Mouse (Mus musculus): ENCODE measurements at regions not wholly inside any gene's neighbourhood (a gene's known extent, or its start where the extent isn't known, plus 50 kb on each side); places are given as distances from the start of the nearest gene placed in this dataset.

GRCm38 (mm10) chr19:54557984-54558383 is 514.0 kb downstream of the Adra2a start:
- no peak overlapping the region for H3K27ac ChIP-seq (ENCODE audit: control insufficient read depth, low read depth, low read length)
- no peak for TF ChIP-seq MAFK (IDR thresholded peaks at IDR 0.05; ENCODE audit: borderline replicate concordance, low read depth, low read length)
- H3K4me3 ChIP-seq (ENCODE audit: control insufficient read depth in 1 of 2, insufficient read depth in 1 of 2, low read depth in 2 of 2, low read length in 2 of 2): no peak overlapping the region

GRCm38 (mm10) chr19:54583574-54583973 is 539.6 kb downstream of the Adra2a start:
- H3K27ac ChIP-seq (ENCODE audit: control insufficient read depth, low read depth, low read length): no peak overlapping the region
- H3K4me1 ChIP-seq (ENCODE audit: control insufficient read depth in 1 of 2, insufficient read depth in 2 of 2, low read length in 2 of 2): no peaks in the 10 kb centered on the region
- H3K36me3 ChIP-seq (ENCODE audit: control insufficient read depth in 1 of 2, insufficient read depth in 2 of 2, low read length in 2 of 2): no peaks in the 10 kb centered on the region
- no peak overlapping the region for H3K9ac ChIP-seq (ENCODE audit: control insufficient read depth, low read depth, low read length, poor library complexity, severe bottlenecking)
- no peaks in the 10 kb centered on the region for H3K9me3 ChIP-seq (replicated peaks; ENCODE audit: insufficient read depth, low read length)
- H3K27me3 ChIP-seq (ENCODE audit: control insufficient read depth in 1 of 2, insufficient read depth in 2 of 2, low read length in 2 of 2): no peaks in the 10 kb centered on the region
- no peak overlapping the region for H3K4me3 ChIP-seq (ENCODE audit: control insufficient read depth in 1 of 2, insufficient read depth in 1 of 2, low read depth in 2 of 2, low read length in 2 of 2)
- TF ChIP-seq RAD21 (IDR thresholded peaks at IDR 0.05; ENCODE audit: low read depth, low read length) (no peak), ETS1 (IDR thresholded peaks at IDR 0.05; ENCODE audit: low read depth, low read length) (no peak), ELF1 (IDR thresholded peaks at IDR 0.05; ENCODE audit: low read depth, low read length) (no peak), BHLHE40 (IDR thresholded peaks at IDR 0.05; ENCODE audit: borderline replicate concordance, low read depth, low read length) (no peak), MXI1 (IDR thresholded peaks at IDR 0.05; ENCODE audit: low read depth, low read length) (no peak)
- no peak for DNase-seq (ENCODE audit: low read depth, low spot score)
- H3K79me2 ChIP-seq (ENCODE audit: control insufficient read depth, insufficient read depth, low read length, poor library complexity): no peaks in the 10 kb centered on the region

More at GRCm38 (mm10) chr19:54557984-54558383, 514.0 kb downstream of the Adra2a start:
- no peaks in the 10 kb centered on the region for H3K27me3 ChIP-seq (ENCODE audit: control insufficient read depth in 1 of 2, insufficient read depth in 2 of 2, low read length in 2 of 2)
- H3K79me2 ChIP-seq (ENCODE audit: control insufficient read depth, insufficient read depth, low read length, poor library complexity): no peaks in the 10 kb centered on the region
- no peak for DNase-seq (ENCODE audit: low read depth, low spot score)
- no peaks in the 10 kb centered on the region for H3K9me3 ChIP-seq (replicated peaks; ENCODE audit: insufficient read depth, low read length)
- no peaks in the 10 kb centered on the region for H3K4me1 ChIP-seq (ENCODE audit: control insufficient read depth in 1 of 2, insufficient read depth in 2 of 2, low read length in 2 of 2)
- H3K9ac ChIP-seq (ENCODE audit: control insufficient read depth, low read depth, low read length, poor library complexity, severe bottlenecking): no peak overlapping the region
- H3K36me3 ChIP-seq (ENCODE audit: control insufficient read depth in 1 of 2, insufficient read depth in 2 of 2, low read length in 2 of 2): no peaks in the 10 kb centered on the region

GRCm38 (mm10) chr19:54584687-54585237 is 540.8 kb downstream of the Adra2a start:
- Histone ChIP-seq H3K4me3 (ENCODE audit: control insufficient read depth in 1 of 2, insufficient read depth in 1 of 2, low read depth in 2 of 2, low read length in 2 of 2) (no peak overlapping the region), H3K36me3 (ENCODE audit: control insufficient read depth in 1 of 2, insufficient read depth in 2 of 2, low read length in 2 of 2) (no peaks in the 10 kb centered on the region), H3K4me1 (ENCODE audit: control insufficient read depth in 1 of 2, insufficient read depth in 2 of 2, low read length in 2 of 2) (no peaks in the 10 kb centered on the region), H3K9me3 (replicated peaks; ENCODE audit: insufficient read depth, low read length) (no peaks in the 10 kb centered on the region), H3K27me3 (ENCODE audit: control insufficient read depth in 1 of 2, insufficient read depth in 2 of 2, low read length in 2 of 2) (no peaks in the 10 kb centered on the region; a peak in 1 of 4 replicates), H3K9ac (ENCODE audit: control insufficient read depth, low read depth, low read length, poor library complexity, severe bottlenecking) (no peak overlapping the region), H3K27ac (ENCODE audit: control insufficient read depth, low read depth, low read length) (no peak overlapping the region), H3K79me2 (ENCODE audit: control insufficient read depth, insufficient read depth, low read length, poor library complexity) (no peaks in the 10 kb centered on the region)
- TF ChIP-seq RCOR1 (IDR thresholded peaks at IDR 0.05; ENCODE audit: low read depth, low read length) (no peak), ZNF384 (IDR thresholded peaks at IDR 0.05; ENCODE audit: low read depth, low read length) (no peak), GATA1 (IDR thresholded peaks at IDR 0.05; ENCODE audit: low read depth, low read length) (no peak), ELF1 (IDR thresholded peaks at IDR 0.05; ENCODE audit: low read depth, low read length) (no peak), POLR2AphosphoS2 (IDR thresholded peaks at IDR 0.05; ENCODE audit: low read length) (no peak), MAFK (IDR thresholded peaks at IDR 0.05; ENCODE audit: borderline replicate concordance, low read depth, low read length) (no peak), MYB (IDR thresholded peaks at IDR 0.05; ENCODE audit: low read depth, low read length) (no peak), TAL1 (IDR thresholded peaks at IDR 0.05; ENCODE audit: low read length) (no peak), SMC3 (IDR thresholded peaks at IDR 0.05; ENCODE audit: low read depth, low read length) (no peak), MAZ (IDR thresholded peaks at IDR 0.05; ENCODE audit: low read depth, low read length) (no peak), ZC3H11A (IDR thresholded peaks at IDR 0.05; ENCODE audit: low read depth, low read length) (no peak), TBP (IDR thresholded peaks at IDR 0.05; ENCODE audit: low read depth, low read length) (no peak), MEF2A (IDR thresholded peaks at IDR 0.05; ENCODE audit: extremely low read depth, insufficient replicate concordance, low read depth, low read length, poor library complexity, severe bottlenecking) (no peak), KAT2A (conservative IDR thresholded peaks at IDR 0.05; ENCODE audit: low read depth, low read length) (no peak), NELFE (IDR thresholded peaks at IDR 0.05; ENCODE audit: low read depth, low read length) (no peak), RAD21 (IDR thresholded peaks at IDR 0.05; ENCODE audit: low read depth, low read length) (no peak), SIN3A (IDR thresholded peaks at IDR 0.05; ENCODE audit: low read length) (no peak)
- no peak for DNase-seq (ENCODE audit: low read depth, low spot score)

All from MEL (cell line).